Mouse (Mus musculus): Measurements from ENCODE around the gene Cxcr5.

- TF ChIP-seq POLR2A (IDR thresholded peaks at IDR 0.05; ENCODE audit: low read depth, low read length) = peak; percentile 50; the same call in 1 of the 2 replicates
- no peak for TF ChIP-seq CTCF (IDR thresholded peaks at IDR 0.05; ENCODE audit: borderline replicate concordance, insufficient read depth, low read length)
Measured at GRCm38 (mm10) chr9:44486335-44486734, 75.3 kb downstream of the Cxcr5 start.

Data from embryonic fibroblast, embryonic 13.5 days (primary cell).